In the genomic region with DNA sequence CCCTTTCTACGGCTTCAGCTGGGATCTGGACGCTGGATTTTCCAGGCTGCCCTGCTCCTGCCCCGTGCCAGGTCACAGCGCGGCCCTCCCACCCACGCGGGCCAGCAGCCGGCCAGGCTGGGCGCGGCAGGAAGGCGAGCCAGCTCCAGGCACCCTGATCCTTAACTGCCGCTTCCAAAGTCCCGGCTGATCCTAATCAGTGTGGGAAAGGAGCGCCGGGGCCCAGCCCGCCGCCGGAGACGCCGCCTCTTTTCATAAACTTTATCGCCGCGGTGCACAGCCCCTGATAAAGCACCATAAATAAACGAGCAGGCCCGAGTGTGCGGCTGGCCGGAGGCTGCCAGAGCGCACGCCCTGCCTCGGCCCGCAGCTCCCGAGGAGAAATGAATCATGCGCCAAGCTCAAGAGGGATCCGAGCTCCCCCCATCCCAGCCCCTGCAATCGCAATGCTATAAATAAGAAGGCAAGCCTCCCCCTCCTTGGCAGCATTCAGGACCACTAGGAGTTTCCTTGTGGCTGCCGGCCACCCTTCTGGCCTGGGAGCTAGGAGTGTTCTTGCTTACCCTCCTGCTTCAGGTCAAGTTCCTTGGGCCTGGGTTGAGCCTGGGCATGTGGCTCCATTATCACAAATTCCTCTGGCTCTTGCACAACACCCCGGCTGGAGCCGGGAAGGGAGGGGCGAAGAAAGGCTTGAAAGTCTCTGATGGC, we compare ENCODE assay signal across 8 mouse cellular contexts.
A peak's percentile ranks its signal among the peaks of the same experiment; 100 is the strongest.
DNase-seq lines count a peak whose midpoint lies in the region; ATAC-seq lines count a peak whose summit lies in the region.

No protein-coding gene starts in this region.

- no peaks in the 10 kb centered on the region for H3K36me3 ChIP-seq in forebrain, embryonic 15.5 days

- H3K4me2 ChIP-seq in forebrain, embryonic 15.5 days (replicated peaks), result peak overlapping the region; percentile 95

- no peaks in the 10 kb centered on the region for H3K27me3 ChIP-seq in forebrain, embryonic 15.5 days

- H3K9me3 ChIP-seq in forebrain, embryonic 15.5 days, result no peaks in the 10 kb centered on the region

- peaks cover 11% of the 10 kb centered on the region for H3K4me1 ChIP-seq in forebrain, embryonic 15.5 days

- WGBS in forebrain, embryonic 15.5 days, result 2% methylated on average over 39 of the region's 39 CpGs

- H3K27ac ChIP-seq in forebrain, embryonic 15.5 days (replicated peaks), result peak overlapping the region; percentile 29; the same call in 1 of the 2 replicates

- peak; percentile 80 for ATAC-seq in forebrain, embryonic 15.5 days (replicated peaks)

- peak; percentile 5 for DNase-seq in MEL-GATA-1-ER (ENCODE audit: extremely low read depth, low read depth)
- peak; percentile 49 for DNase-seq in cerebellum, adult 11 months
- peak; percentile 86 for DNase-seq in heart, postnatal 25 days (ENCODE audit: low spot score)
- DNase-seq in layer of hippocampus, adult 9-11 months, result peak; percentile 20
- DNase-seq in lung, postnatal 14 days, result peak; percentile 85
- DNase-seq in retina, postnatal 7 days (ENCODE audit: low read depth, low spot score), result peak; percentile 56
- DNase-seq in urinary bladder, postnatal 36 days (ENCODE audit: low spot score in 2 of 2), result peak; percentile 88 to 90

- intact Hi-C loops in heart, postnatal 25 days (cut with DNase I), result loop anchor here (1.0 to 2.0 kb wide), 3 partner anchors 113 to 243 kb away; a partner anchor contains a TSS

- peak overlapping the region; percentile 60 for H3K9ac ChIP-seq in forebrain, embryonic 15.5 days (replicated peaks)

- peak overlapping the region; percentile 41 for H3K4me3 ChIP-seq in forebrain, embryonic 15.5 days

Comparison
In these comparisons a context has a peak if more than half of its experiments do, and no peak if none do; other contexts are left out.
1. Peak in every context shown above with its lines: DNase-seq, ATAC-seq, H3K4me3 ChIP-seq and H3K27ac ChIP-seq.
2. DNase-seq: peak in every context shown above with its lines; median percentile 89 in urinary bladder, postnatal 36 days; 86 in heart, postnatal 25 days; 85 in lung, postnatal 14 days; 56 in retina, postnatal 7 days; 49 in cerebellum, adult 11 months; 20 in layer of hippocampus, adult 9-11 months; 5 in MEL-GATA-1-ER.